Mouse (Mus musculus): ENCODE data around the gene Erf.

GRCm38 (mm10) chr7:25297454-25298325 lies 47.1 kb upstream of the Erf start, which contains the start of gene Pafah1b3:
- no peak for TF ChIP-seq GATA1 (IDR thresholded peaks at IDR 0.05; ENCODE audit: borderline replicate concordance, low read length)
- TF ChIP-seq FLI1 (IDR thresholded peaks at IDR 0.05; ENCODE audit: low read length), result no peak

Data from megakaryocyte, embryonic 14.5 days (primary cell).